Mouse (Mus musculus) lung, postnatal 10 days (tissue): Measurements from ENCODE around the gene Gm26920.

Source experiments
- DNase-seq: peaks from one replicate; pipeline ENCODE4 v3.0.0; 2021

Gene Gm26920

DNA sequence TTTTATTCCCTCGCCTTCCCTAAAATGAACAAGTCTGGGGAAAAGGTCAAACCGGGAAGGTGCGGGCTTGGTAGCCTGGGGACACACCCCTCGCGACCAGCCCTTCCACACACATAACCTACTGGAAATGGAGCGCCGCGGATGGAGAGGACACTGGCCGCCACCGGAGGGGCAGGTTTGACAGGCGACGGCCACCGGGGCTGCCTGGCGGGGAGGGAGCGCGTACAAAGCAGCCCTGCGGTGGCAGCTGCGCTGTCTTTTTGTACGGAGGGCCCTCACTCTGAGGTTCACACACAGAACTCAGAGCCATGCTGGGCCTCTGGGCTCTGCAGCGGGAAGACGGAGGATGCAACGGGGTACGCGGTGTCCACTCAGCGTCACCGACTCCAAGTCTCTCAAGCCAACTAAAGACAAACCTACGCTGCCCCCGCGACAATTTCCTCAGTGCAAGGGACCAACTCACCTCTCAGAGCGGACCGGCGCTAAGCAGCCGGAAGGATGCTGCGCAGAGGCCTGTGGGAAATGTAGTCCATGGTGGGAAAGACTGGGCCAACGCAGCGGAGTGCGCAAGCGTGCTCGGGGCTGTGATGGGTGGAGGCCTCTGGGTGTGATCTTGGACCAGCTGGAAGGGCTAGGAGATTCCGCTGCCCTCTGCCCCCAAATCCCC lies 39.2 kb downstream of the Gm26920 start, which contains the start of gene Zfp14:
Gene Zfp14 (minus strand): TSS at position 499 of the 667 bp plus-strand sequence.
- DNase-seq: peak; percentile 93

- no peak for DNase-seq
These were observed 42.1 kb downstream of the Gm26920 start for GRCm38 (mm10) chr7:30048126-30048525.

DNA sequence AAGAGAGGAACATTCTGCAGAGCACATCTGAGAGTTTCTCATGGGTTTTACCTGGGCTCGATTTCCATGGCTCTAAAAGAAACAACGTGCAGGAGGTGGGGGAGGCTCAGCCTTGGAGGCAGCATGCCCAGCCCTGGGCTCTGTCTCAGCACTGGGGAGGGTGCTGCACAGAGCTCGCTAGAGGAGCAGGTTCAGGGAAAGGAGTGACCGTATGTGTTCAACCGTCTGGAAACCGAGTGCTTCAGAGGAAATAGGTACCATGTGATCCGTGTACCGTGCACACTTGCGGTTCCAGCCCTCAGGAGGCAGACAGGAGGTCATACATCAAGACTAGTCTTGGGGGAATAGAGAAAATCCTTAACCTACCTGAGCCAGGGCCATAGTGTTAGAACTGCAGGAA lies 45.9 kb downstream of the Gm26920 start:
- DNase-seq: no peak

- DNase-seq: no peak
These were observed 55.9 kb downstream of the Gm26920 start for GRCm38 (mm10) chr7:30034331-30034730.

GRCm38 (mm10) chr7:30031379-30031778 lies 58.8 kb downstream of the Gm26920 start:
- no peak for DNase-seq

GRCm38 (mm10) chr7:30030677-30031076 lies 59.5 kb downstream of the Gm26920 start:
- no peak for DNase-seq

DNA sequence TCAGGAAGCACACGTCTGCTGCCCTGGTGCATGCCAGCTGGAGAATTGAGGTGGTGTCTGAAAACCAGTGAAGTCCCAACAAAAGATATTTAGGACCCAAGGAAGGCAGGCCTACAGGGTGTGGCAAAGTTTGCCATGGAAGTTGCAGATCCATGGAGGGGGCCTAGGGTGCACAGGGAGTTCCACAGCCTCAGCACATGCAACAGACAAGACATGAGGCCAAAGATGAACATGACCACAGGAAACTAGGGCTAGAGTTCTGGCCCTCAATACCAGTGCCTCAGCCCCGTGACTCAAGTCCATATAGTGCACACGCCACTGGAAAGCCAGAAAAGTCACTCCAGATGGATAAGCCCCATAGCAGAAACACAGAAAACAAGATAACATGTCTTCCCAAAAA lies 61.6 kb downstream of the Gm26920 start:
- no peak for DNase-seq

GRCm38 (mm10) chr7:30027331-30027730 lies 62.9 kb downstream of the Gm26920 start:
- no peak for DNase-seq

GRCm38 (mm10) chr7:30025358-30025757 lies 64.9 kb downstream of the Gm26920 start:
- no peak for DNase-seq

- DNase-seq: no peak
These were observed 66.4 kb downstream of the Gm26920 start for GRCm38 (mm10) chr7:30023800-30024199.

DNA sequence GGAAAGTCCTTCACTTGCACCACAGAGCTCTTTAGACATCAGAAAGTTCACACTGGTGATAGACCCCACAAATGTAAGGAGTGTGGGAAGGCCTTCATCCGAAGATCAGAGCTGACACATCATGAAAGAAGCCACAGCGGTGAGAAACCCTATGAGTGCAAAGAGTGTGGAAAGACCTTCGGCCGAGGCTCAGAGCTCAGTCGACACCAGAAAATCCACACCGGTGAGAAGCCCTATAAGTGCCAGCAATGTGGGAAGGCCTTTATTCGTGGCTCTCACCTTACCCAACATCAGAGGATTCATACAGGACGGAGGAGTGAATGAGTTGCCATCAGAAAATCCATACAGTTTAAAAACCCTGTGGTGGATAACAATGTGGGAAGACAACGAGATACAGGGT lies 66.9 kb downstream of the Gm26920 start:
- no peak for DNase-seq

DNA sequence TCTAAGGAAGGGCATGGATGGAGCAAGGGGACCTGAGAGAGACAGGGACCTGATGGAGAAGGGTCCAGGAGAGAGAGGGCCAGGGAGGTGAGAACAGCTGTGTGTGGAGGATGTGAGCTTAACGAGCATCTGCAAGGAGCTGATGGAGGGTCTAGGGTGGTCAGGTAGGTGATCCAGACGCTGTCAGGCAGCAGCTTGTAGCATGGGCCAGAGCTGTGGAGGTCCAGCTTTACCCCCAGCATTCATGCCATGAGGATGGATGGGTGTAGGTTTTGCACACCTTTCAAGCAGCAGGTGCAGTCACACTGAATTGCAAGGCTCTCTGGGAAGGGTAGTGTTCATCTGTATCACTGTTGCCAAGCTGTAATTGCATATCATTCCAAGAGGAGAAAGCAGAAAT lies 70.7 kb downstream of the Gm26920 start:
- DNase-seq: no peak

GRCm38 (mm10) chr7:30017226-30017625 lies 73.0 kb downstream of the Gm26920 start:
- DNase-seq: no peak

DNA sequence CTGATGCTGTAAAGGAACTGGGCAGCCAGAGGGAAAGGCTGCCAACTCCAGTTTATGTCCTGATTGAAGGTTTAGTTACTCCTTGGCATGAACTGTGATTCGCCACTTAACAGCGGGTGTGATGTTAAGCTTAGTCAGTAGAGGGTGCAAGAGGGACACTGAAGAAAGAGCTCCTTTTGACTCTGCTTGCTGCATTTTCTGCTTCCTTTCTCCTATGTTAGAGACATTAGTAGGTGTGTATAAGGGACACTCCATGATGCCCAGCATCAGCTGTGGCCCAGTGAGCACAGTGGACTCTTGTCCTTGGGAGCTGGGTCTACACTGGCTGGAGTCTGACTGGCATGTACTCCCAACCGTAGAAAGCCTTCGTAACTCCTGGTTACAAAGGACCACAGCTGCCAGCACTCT lies 77.2 kb downstream of the Gm26920 start:
- DNase-seq: peak; percentile 68

DNA sequence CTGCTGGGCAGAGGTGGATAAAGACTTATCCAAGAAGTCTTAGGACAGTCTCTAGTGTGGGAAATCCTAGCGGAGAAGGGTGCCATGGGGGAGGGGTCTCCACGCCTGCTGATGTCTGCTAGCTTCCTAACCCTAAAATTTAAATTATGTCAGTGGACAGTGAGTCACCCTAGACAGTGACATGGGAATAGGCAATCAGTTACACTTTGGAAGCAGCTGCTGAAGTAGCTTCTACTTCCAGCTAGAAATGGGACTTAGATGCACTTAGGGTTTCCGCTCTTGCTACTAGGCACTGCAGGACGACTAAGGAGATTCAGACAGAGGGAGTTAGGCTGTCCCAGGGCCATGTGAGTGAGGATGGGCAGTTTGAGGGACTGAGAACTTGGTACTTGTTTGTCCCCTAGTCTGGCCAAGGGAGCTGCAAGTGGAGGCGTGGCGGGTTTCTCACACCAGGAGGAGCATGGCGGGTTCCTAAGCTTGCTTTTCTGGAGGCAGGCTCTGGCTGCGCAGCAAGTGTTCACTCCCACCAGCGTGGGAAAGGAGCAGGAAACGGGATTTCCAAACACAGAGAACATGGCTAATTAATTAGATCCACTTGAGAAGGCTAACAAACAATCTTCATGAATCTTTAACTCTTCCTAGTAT lies 79.5 kb downstream of the Gm26920 start:
- DNase-seq: peak; percentile 18

- DNase-seq: peak; percentile 45
These were observed 80.7 kb downstream of the Gm26920 start for GRCm38 (mm10) chr7:30009321-30010085.

GRCm38 (mm10) chr7:30008020-30008690 lies 82.1 kb downstream of the Gm26920 start:
- DNase-seq: no peak

DNA sequence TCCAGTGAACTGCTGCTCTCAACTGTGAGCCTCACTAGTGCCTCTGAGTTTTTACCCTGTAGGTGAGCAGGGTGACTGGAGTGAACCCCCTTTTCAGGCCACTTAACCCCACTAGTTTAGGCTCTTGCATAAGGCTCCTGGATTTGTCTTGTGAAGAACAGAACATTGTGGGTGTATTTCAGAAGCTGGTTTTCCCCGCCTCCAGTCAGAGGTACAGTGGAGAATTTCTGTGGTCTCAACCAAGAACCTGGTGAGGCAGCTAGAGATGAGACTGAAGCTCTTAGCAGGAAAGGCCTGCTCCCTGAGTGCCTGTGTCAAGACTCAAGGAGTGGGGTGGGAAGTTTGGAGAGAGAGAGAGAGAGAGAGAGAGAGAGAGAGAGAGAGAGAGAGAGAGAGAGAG lies 82.6 kb downstream of the Gm26920 start:
- no peak for DNase-seq
